Mouse (Mus musculus): ENCODE results near the gene Ctnnd1. TPM values are rescaled to one million over a fixed set of nuclear protein-coding genes. Genes with fewer than 3 reads are reported as not detected.
"Not testable (repeated sequence)": the region's sequence is repeated elsewhere in the genome, so short reads cannot be mapped to it uniquely, and the experiment has no call there.

The Ctnnd1 gene
- polyA plus RNA-seq (2015; fragmentation: Nextera tagmentation; extraction: Ambion mirVana) = 43.8 and 49.6 TPM in 2 replicates

DNA sequence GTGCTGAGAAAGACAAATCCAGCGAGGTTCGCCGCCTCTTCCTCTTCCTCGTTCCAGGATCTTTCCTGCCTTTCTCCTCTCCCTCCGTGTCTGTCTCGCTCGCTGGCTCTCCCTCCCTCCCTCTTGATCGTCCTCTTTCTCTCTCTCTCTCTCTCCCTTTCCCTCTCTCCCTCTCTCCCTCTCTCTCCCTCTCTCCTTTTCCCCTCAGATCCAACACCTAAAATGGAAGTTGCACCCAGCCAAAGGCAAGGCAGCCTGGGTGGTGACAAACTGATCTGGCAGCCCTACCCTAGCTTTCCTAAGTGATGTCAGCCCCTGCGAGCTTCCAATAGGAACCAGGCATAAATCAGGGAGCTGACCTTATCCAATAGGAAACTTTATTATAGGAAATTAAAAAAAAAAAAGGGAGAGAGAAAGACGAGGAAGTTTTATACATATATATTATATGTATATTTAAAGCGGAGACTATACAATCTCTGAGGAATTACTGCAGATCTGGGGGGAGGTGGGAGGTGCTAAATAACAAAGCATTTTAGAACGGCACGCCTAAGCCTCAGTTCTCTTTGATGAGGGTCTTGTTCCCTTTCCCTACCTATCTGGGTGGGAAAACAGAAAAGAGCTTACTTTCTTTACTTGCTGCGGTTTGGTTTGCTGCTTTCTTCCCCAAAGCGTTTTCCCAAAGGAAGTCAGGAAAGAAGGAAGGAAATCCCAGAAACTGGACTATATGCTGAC, at the start of gene Ctnnd1:
Ctnnd1 (minus strand) TSS at position 302 of the 732 bp plus-strand sequence.
- under 1% methylated on average over 15 of the region's 15 CpGs for WGBS

DNA sequence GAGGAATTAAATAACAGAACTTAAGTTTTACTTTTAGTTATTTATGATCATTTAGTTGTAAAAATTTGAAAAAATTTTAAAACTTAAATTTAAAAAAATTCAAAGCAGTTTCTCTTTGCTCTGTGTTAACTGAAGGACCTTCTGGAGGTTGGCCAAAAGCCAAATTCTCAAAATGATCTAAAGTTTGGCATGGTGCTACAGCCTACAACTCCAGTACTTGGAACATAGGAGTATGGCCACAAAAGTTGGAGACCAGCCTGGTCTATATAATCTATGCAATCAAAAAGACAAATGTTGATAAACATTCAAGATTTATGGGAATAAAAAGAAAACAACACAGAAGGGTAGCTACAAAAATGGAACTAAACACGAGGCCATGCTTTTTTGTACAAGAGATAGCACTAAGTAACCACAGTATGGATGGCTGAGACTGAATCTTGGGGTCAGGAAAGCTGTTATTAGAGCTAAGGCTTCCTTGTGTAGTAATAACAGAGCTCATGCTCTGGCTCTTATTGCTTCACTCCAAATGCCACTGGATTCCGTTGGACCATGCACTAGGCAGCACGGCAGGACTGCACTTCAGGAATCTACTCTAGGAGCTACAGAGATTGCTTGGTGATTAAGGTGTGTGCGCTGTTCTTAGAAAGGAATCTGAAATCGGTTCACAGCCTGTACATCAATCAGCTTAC, 44.6 kb upstream of the Ctnnd1 start:
- Histone ChIP-seq H3K36me3 (peaks cover 70% of the 10 kb centered on the region), H3K4me1 (no peaks in the 10 kb centered on the region), H3K27me3 (no peaks in the 10 kb centered on the region), H3K9me3 (no peaks in the 10 kb centered on the region), H3K4me2 (no peak overlapping the region), H3K9ac (no peak overlapping the region), H3K4me3 (no peak overlapping the region), H3K27ac (no peak overlapping the region)
- no peak for ATAC-seq (ENCODE audit: insufficient number of reproducible peaks, insufficient read depth, low FRiP score, low TSS enrichment, low read depth)
- 89% methylated on average over 5 of the region's 5 CpGs for whole genome bisulfite sequencing

More for the DNA sequence above, at the start of gene Ctnnd1:
- Histone ChIP-seq H3K4me3 (peak within 1 kb of the TSS; percentile 72), H3K4me2 (peak within 1 kb of the TSS; percentile 73), H3K36me3 (no peaks in the 10 kb centered on the region), H3K4me1 (peaks cover 16% of the 10 kb centered on the region), H3K9me3 (no peaks in the 10 kb centered on the region), H3K9ac (peak within 1 kb of the TSS; percentile 87), H3K27ac (peak within 1 kb of the TSS; percentile 99), H3K27me3 (no peaks in the 10 kb centered on the region)
- peak; percentile 97 for ATAC-seq (ENCODE audit: insufficient number of reproducible peaks, insufficient read depth, low FRiP score, low TSS enrichment, low read depth)

- Histone ChIP-seq H3K9me3 (no peaks in the 10 kb centered on the region), H3K4me1 (no peaks in the 10 kb centered on the region), H3K4me3 (no peak overlapping the region), H3K9ac (no peak overlapping the region), H3K27ac (no peak overlapping the region), H3K27me3 (no peaks in the 10 kb centered on the region), H3K4me2 (no peak overlapping the region), H3K36me3 (peaks cover 90% of the 10 kb centered on the region)
- no peak for ATAC-seq (ENCODE audit: insufficient number of reproducible peaks, insufficient read depth, low FRiP score, low TSS enrichment, low read depth)
- WGBS = 91% methylated on average over 12 of the region's 12 CpGs
Observed at GRCm38 (mm10) chr2:84690050-84690449, 39.5 kb upstream of the Ctnnd1 start.

DNA sequence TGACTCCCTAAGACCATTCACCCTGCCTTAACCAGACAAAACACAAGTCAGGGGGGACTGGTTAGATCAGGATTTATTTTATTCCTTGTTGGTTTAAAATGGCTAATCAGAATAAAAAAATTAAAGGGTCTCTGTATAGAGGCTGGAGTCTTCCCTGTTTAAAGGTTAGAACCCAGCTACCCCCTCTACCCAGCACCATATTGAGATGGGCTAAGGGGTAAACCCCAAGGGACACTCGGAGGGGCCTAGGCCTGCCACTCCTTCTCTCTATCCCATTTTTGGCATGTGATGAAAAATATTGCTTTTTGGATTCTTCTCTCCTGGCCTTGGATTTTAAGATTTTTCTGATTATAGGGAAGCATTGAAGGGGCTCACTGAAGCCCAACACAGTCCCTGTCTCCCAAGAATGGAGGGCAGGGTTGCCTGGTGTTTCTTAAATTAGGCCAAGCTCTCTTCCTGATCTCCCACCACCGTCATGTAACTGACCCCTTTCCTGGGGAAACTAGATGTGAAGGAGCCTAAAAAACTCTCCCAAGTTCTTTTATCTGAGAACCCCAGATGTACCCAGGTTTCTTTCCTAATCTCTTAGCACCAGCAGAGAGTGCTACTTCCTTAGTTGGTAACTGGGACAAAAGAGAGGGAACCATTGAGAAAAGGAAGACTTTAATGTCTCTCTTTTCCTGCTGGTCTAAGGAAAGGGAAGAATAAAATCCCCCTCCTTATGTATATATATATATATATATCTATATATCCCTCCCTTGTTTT, 37.7 kb upstream of the Ctnnd1 start:
- Histone ChIP-seq H3K4me3 (no peak overlapping the region), H3K4me2 (no peak overlapping the region), H3K27ac (no peak overlapping the region), H3K9me3 (no peaks in the 10 kb centered on the region), H3K9ac (no peak overlapping the region), H3K27me3 (no peaks in the 10 kb centered on the region), H3K4me1 (no peaks in the 10 kb centered on the region), H3K36me3 (peaks cover 87% of the 10 kb centered on the region)
- WGBS = 84% methylated on average over 2 of the region's 2 CpGs
- no peak for ATAC-seq (ENCODE audit: insufficient number of reproducible peaks, insufficient read depth, low FRiP score, low TSS enrichment, low read depth)

- H3K4me2 ChIP-seq = no peak overlapping the region
- H3K9me3 ChIP-seq = no peaks in the 10 kb centered on the region
- peaks cover 8% of the 10 kb centered on the region for H3K4me1 ChIP-seq
- H3K27ac ChIP-seq = no peak overlapping the region
- no peak overlapping the region for H3K9ac ChIP-seq
- H3K36me3 ChIP-seq = peaks cover 46% of the 10 kb centered on the region
- WGBS = 84% methylated on average over 6 of the region's 6 CpGs
- ATAC-seq (ENCODE audit: insufficient number of reproducible peaks, insufficient read depth, low FRiP score, low TSS enrichment, low read depth) = no peak
- no peaks in the 10 kb centered on the region for H3K27me3 ChIP-seq
- no peak overlapping the region for H3K4me3 ChIP-seq
Observed at GRCm38 (mm10) chr2:84682605-84683183, 32.1 kb upstream of the Ctnnd1 start.

DNA sequence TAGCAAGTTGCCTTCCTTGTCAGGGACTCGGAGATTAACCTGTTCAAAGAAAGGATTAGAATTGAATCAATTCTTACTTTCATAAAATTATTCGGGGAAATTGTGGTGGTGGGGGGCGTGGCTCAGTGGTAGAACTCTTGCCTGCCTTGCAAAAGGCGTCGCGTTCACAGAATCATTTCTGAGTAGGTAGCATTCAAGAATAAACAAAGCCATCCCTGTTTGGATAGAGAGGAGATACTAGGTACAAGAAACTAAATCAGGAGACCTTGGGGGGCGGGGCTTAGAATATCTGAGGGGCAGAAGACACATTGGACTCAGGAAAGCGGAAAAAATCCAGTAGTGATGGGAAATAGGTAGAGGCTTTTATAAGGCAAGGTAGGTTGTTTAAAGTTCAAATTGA, 28.5 kb upstream of the Ctnnd1 start, which contains the start of gene Tmx2:
Tmx2 (minus strand) TSS at position 125 of the 400 bp plus-strand sequence.
- Histone ChIP-seq H3K9me3 (no peaks in the 10 kb centered on the region), H3K36me3 (peaks cover 31% of the 10 kb centered on the region), H3K9ac (peak within 1 kb of the TSS; percentile 91), H3K27ac (peak within 1 kb of the TSS; percentile 73; the same call in 1 of the 2 replicates), H3K4me2 (peak within 1 kb of the TSS; percentile 62), H3K4me3 (peak within 1 kb of the TSS; percentile 99), H3K4me1 (peaks cover 18% of the 10 kb centered on the region), H3K27me3 (no peaks in the 10 kb centered on the region)
- WGBS = 13% methylated on average over 8 of the region's 8 CpGs
- no peak for ATAC-seq (ENCODE audit: insufficient number of reproducible peaks, insufficient read depth, low FRiP score, low TSS enrichment, low read depth)

- peak within 1 kb of the TSS; percentile 99 for H3K4me3 ChIP-seq
- peak; percentile 100 for ATAC-seq (ENCODE audit: insufficient number of reproducible peaks, insufficient read depth, low FRiP score, low TSS enrichment, low read depth)
- H3K4me1 ChIP-seq = peaks cover 18% of the 10 kb centered on the region
- under 1% methylated on average over 44 of the region's 44 CpGs for WGBS
- peak within 1 kb of the TSS; percentile 73; the same call in 1 of the 2 replicates for H3K27ac ChIP-seq
- H3K9me3 ChIP-seq = no peaks in the 10 kb centered on the region
- peak within 1 kb of the TSS; percentile 78 for H3K4me2 ChIP-seq
- H3K9ac ChIP-seq = peak within 1 kb of the TSS; percentile 91
- no peaks in the 10 kb centered on the region for H3K27me3 ChIP-seq
- H3K36me3 ChIP-seq = peaks cover 35% of the 10 kb centered on the region
Observed at GRCm38 (mm10) chr2:84677968-84678880, 27.7 kb upstream of the Ctnnd1 start, which contains the start of the genes Gm28635 and Med19. TSS of gene Gm28635 (minus strand) at chr2:84678041. TSS of gene Med19 (plus strand) at chr2:84678402.

- Histone ChIP-seq H3K27ac (no peak overlapping the region), H3K36me3 (peaks cover 39% of the 10 kb centered on the region), H3K4me3 (peak overlapping the region; percentile 99), H3K27me3 (no peaks in the 10 kb centered on the region), H3K4me2 (peak overlapping the region; percentile 78), H3K9me3 (no peaks in the 10 kb centered on the region), H3K9ac (peak overlapping the region; percentile 71), H3K4me1 (peaks cover 18% of the 10 kb centered on the region)
- no peak; the same call in 1 of the 2 replicates for ATAC-seq (ENCODE audit: insufficient number of reproducible peaks, insufficient read depth, low FRiP score, low TSS enrichment, low read depth)
- WGBS = 12% methylated on average over 22 of the region's 22 CpGs
Observed at GRCm38 (mm10) chr2:84677270-84677967, 26.9 kb upstream of the Ctnnd1 start.

DNA sequence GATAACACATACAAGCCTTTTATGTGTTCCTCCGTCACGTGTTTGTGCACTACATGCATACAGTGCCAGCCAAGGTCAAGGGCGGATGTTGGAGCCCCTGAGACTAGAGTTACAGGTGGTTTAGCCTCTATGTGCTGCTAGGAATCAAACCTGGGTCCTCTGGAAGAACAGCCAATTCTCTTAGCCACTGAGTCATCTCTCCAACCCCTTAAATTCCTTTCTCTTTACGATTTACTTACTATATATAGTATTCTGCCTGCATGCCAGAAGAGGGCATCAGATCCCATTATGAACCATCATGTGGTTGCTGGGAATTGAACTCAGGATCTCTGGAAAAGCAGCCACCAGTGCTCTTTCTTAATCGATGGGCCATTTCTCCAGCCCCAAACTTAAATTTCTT, 21.0 kb upstream of the Ctnnd1 start:
- not testable (repeated sequence) for H3K27ac ChIP-seq; H3K27me3 ChIP-seq; H3K9me3 ChIP-seq; ATAC-seq (ENCODE audit: insufficient number of reproducible peaks, insufficient read depth, low FRiP score, low TSS enrichment, low read depth); H3K9ac ChIP-seq; H3K4me3 ChIP-seq
- peak overlapping the region; percentile 71 for H3K4me2 ChIP-seq
- H3K4me1 ChIP-seq = peaks cover 18% of the 10 kb centered on the region
- H3K36me3 ChIP-seq = peaks cover 47% of the 10 kb centered on the region
- WGBS = 57% methylated on average over 4 of the region's 5 CpGs

GRCm38 (mm10) chr2:84670569-84670933, 20.0 kb upstream of the Ctnnd1 start, which contains the start of gene Selenoh:
TSS of gene Selenoh (minus strand) at chr2:84670770.
- peak within 1 kb of the TSS; percentile 95 for H3K27ac ChIP-seq
- WGBS = under 1% methylated on average over 20 of the region's 20 CpGs
- H3K36me3 ChIP-seq = peaks cover 41% of the 10 kb centered on the region
- peak within 1 kb of the TSS; percentile 96 for H3K9ac ChIP-seq
- no peaks in the 10 kb centered on the region for H3K9me3 ChIP-seq
- no peaks in the 10 kb centered on the region for H3K27me3 ChIP-seq
- H3K4me3 ChIP-seq = peak within 1 kb of the TSS; percentile 91
- peak; percentile 94 for ATAC-seq (ENCODE audit: insufficient number of reproducible peaks, insufficient read depth, low FRiP score, low TSS enrichment, low read depth)
- peak within 1 kb of the TSS; percentile 71 for H3K4me2 ChIP-seq
- peaks cover 14% of the 10 kb centered on the region for H3K4me1 ChIP-seq
